Mouse (Mus musculus) erythroblast, embryonic 14.5 days (primary cell): Measurements from ENCODE around the gene Tmem245. TPM values are rescaled to one million over a fixed set of nuclear protein-coding genes. Genes with fewer than 3 reads are reported as not detected.

Experiments used
- H3K27me3 ChIP-seq: 2 replicates; pipeline ENCODE4 v1.6.1; 2012; ENCODE audit warnings: inconsistent platforms; ENCODE audit not compliant: control insufficient read depth
- H3K36me3 ChIP-seq: 2 replicates; pipeline ENCODE4 v1.6.1; 2012; ENCODE audit warnings: mild to moderate bottlenecking, inconsistent platforms; ENCODE audit not compliant: control insufficient read depth
- H3K4me1 ChIP-seq: 2 replicates; pipeline ENCODE4 v1.6.1; 2012; ENCODE audit warnings: inconsistent platforms; ENCODE audit not compliant: control insufficient read depth
- H3K4me3 ChIP-seq: replicated peaks from 2 replicates; pipeline ENCODE3; 2012; ENCODE audit warnings: moderate library complexity, mild to moderate bottlenecking, inconsistent platforms
- H3K9me3 ChIP-seq: 2 replicates; pipeline ENCODE4 v1.6.1; 2012; ENCODE audit warnings: low read length, inconsistent platforms, mixed read lengths; ENCODE audit not compliant: control insufficient read depth
- GATA1 ChIP-seq: IDR thresholded peaks from 2 replicates; pipeline ENCODE4 v1.6.1; 2012; ENCODE audit warnings: low read length, inconsistent platforms, mixed read lengths
- TAL1 ChIP-seq: IDR thresholded peaks from 3 replicates; pipeline ENCODE4 v1.6.1; 2012; ENCODE audit warnings: low read length, inconsistent platforms, mixed read lengths
- polyA plus RNA-seq: library from polyadenylated mRNA; stranded (reverse); fragments of >175 nt; gene quantifications from 2 replicates; pipeline ENCODE4 v1.2.3, GENCODE M21; 2012

Tmem245 gene
- polyA plus RNA-seq, 1 experiment, result 0.01 TPM

GRCm38 (mm10) chr4:56864417-56865001, 82.7 kb downstream of the Tmem245 start:
- peak overlapping the region; percentile 71 for H3K4me3 ChIP-seq
- no peaks in the 10 kb centered on the region for H3K9me3 ChIP-seq
- TF ChIP-seq GATA1 (no peak), TAL1 (no peak)
- no peaks in the 10 kb centered on the region for H3K27me3 ChIP-seq
- no peaks in the 10 kb centered on the region for H3K36me3 ChIP-seq
- H3K4me1 ChIP-seq, result peaks cover 42% of the 10 kb centered on the region

- peak overlapping the region; percentile 71 for H3K4me3 ChIP-seq
- no peaks in the 10 kb centered on the region for H3K27me3 ChIP-seq
- H3K36me3 ChIP-seq, result no peaks in the 10 kb centered on the region
- H3K4me1 ChIP-seq, result peaks cover 42% of the 10 kb centered on the region
- no peak for TF ChIP-seq GATA1
- TF ChIP-seq TAL1, result no peak
- H3K9me3 ChIP-seq, result no peaks in the 10 kb centered on the region
Measured at GRCm38 (mm10) chr4:56864016-56864415, 83.2 kb downstream of the Tmem245 start.

- Histone ChIP-seq H3K4me3 (no peak overlapping the region), H3K36me3 (no peaks in the 10 kb centered on the region), H3K4me1 (peaks cover 42% of the 10 kb centered on the region), H3K9me3 (no peaks in the 10 kb centered on the region), H3K27me3 (no peaks in the 10 kb centered on the region)
- TF ChIP-seq GATA1 (no peak), TAL1 (no peak)
Measured at GRCm38 (mm10) chr4:56861551-56861950, 85.7 kb downstream of the Tmem245 start.

- Histone ChIP-seq H3K27me3 (no peaks in the 10 kb centered on the region), H3K4me1 (peaks cover 23% of the 10 kb centered on the region), H3K4me3 (no peak overlapping the region)
Measured at GRCm38 (mm10) chr4:56858733-56859132, 88.5 kb downstream of the Tmem245 start.

GRCm38 (mm10) chr4:56856371-56856949, 90.8 kb downstream of the Tmem245 start:
- no peak for TF ChIP-seq TAL1
- no peak for TF ChIP-seq GATA1
- Histone ChIP-seq H3K36me3 (no peaks in the 10 kb centered on the region), H3K4me1 (peaks cover 1% of the 10 kb centered on the region), H3K9me3 (no peaks in the 10 kb centered on the region), H3K4me3 (no peak overlapping the region), H3K27me3 (no peaks in the 10 kb centered on the region)

More at GRCm38 (mm10) chr4:56858733-56859132, 88.5 kb downstream of the Tmem245 start:
- Histone ChIP-seq H3K36me3 (no peaks in the 10 kb centered on the region), H3K9me3 (no peaks in the 10 kb centered on the region)
- TF ChIP-seq GATA1 (no peak), TAL1 (no peak)

- Histone ChIP-seq H3K9me3 (no peaks in the 10 kb centered on the region), H3K36me3 (no peaks in the 10 kb centered on the region), H3K27me3 (no peaks in the 10 kb centered on the region), H3K4me3 (no peak overlapping the region), H3K4me1 (no peaks in the 10 kb centered on the region; the same call in 1 of the 2 replicates)
- no peak for TF ChIP-seq GATA1
- no peak for TF ChIP-seq TAL1
Measured at GRCm38 (mm10) chr4:56855935-56856334, 91.3 kb downstream of the Tmem245 start.

GRCm38 (mm10) chr4:56850724-56851123, 96.5 kb downstream of the Tmem245 start:
- Histone ChIP-seq H3K4me3 (no peak overlapping the region), H3K4me1 (no peaks in the 10 kb centered on the region), H3K27me3 (no peaks in the 10 kb centered on the region), H3K36me3 (peaks cover 2% of the 10 kb centered on the region), H3K9me3 (no peaks in the 10 kb centered on the region)
- TF ChIP-seq GATA1 (no peak), TAL1 (no peak)

GRCm38 (mm10) chr4:56848044-56848443, 99.2 kb downstream of the Tmem245 start:
- Histone ChIP-seq H3K27me3 (no peaks in the 10 kb centered on the region), H3K9me3 (peaks cover 5% of the 10 kb centered on the region; the same call in 1 of the 2 replicates), H3K4me3 (no peak overlapping the region), H3K36me3 (peaks cover 20% of the 10 kb centered on the region), H3K4me1 (no peaks in the 10 kb centered on the region)
- TF ChIP-seq GATA1, result no peak
- no peak for TF ChIP-seq TAL1

- Histone ChIP-seq H3K4me1 (no peaks in the 10 kb centered on the region; the same call in 1 of the 2 replicates), H3K36me3 (peaks cover 20% of the 10 kb centered on the region), H3K4me3 (no peak overlapping the region), H3K9me3 (peaks cover 5% of the 10 kb centered on the region; the same call in 1 of the 2 replicates), H3K27me3 (no peaks in the 10 kb centered on the region)
- TF ChIP-seq TAL1 (no peak), GATA1 (no peak)
Measured at GRCm38 (mm10) chr4:56847400-56847799, 99.8 kb downstream of the Tmem245 start.
